Mouse (Mus musculus) kidney, embryonic 15.5 days (tissue): Measurements from ENCODE around the gene Usp39. TPM values are rescaled to one million over a fixed set of nuclear protein-coding genes. Genes with fewer than 3 reads are reported as not detected.
A peak's percentile ranks its signal among the peaks of the same experiment; 100 is the strongest.

Experiments used
- ATAC-seq: fragments of 200-750 bp; cut with Nextera tagmentation; replicated peaks from 2 replicates; pipeline ENCODE4 v1.8.0; 2017; ENCODE audit warnings: moderate TSS enrichment; ENCODE audit not compliant: low FRiP score
- H3K27ac ChIP-seq: fragments of 300-500 bp; sonication (generic); 2 replicates; pipeline ENCODE4 v1.5.1; 2015; ENCODE audit warnings: mild to moderate bottlenecking, inconsistent platforms
- H3K27me3 ChIP-seq: fragments of 300-500 bp; sonication (generic); 2 replicates; pipeline ENCODE4 v1.6.1; 2015; ENCODE audit warnings: inconsistent platforms
- H3K36me3 ChIP-seq: fragments of 300-500 bp; sonication (generic); 2 replicates; pipeline ENCODE4 v1.6.1; 2015; ENCODE audit warnings: inconsistent platforms
- H3K4me1 ChIP-seq: fragments of 300-500 bp; sonication (generic); 2 replicates; pipeline ENCODE4 v1.6.1; 2015; ENCODE audit warnings: inconsistent platforms
- H3K4me2 ChIP-seq: fragments of 300-500 bp; sonication (generic); 2 replicates; pipeline ENCODE4 v1.6.1; 2015; ENCODE audit warnings: moderate library complexity, mild to moderate bottlenecking, inconsistent platforms
- H3K4me3 ChIP-seq: fragments of 300-500 bp; sonication (generic); replicated peaks from 2 replicates; pipeline ENCODE4 v1.5.1; 2015; ENCODE audit warnings: mild to moderate bottlenecking, inconsistent platforms
- H3K9ac ChIP-seq: fragments of 300-500 bp; sonication (generic); 2 replicates; pipeline ENCODE4 v1.6.1; 2015; ENCODE audit warnings: mild to moderate bottlenecking, inconsistent platforms
- H3K9me3 ChIP-seq: fragments of 300-500 bp; sonication (generic); replicated peaks from 2 replicates; pipeline ENCODE4 v1.6.1; 2016; ENCODE audit warnings: inconsistent platforms
- WGBS: fragments of 180-500 bp; shearing (Covaris S2); methylation state at CpG from one replicate; pipeline ENCODE4 v1.1.7; 2015; ENCODE audit warnings: mixed read lengths; 5-methylcytosine and 5-hydroxymethylcytosine counted together
- polyA plus RNA-seq: library from polyadenylated mRNA; unstranded; fragments of >200 nt; fragmentation: Nextera tagmentation; extraction: Ambion mirVana; gene quantifications from 2 replicates; pipeline ENCODE4 v1.2.1, GENCODE M21; 2015

Usp39 gene
- polyA plus RNA-seq: 46.3 and 50.3 TPM in 2 replicates

DNA sequence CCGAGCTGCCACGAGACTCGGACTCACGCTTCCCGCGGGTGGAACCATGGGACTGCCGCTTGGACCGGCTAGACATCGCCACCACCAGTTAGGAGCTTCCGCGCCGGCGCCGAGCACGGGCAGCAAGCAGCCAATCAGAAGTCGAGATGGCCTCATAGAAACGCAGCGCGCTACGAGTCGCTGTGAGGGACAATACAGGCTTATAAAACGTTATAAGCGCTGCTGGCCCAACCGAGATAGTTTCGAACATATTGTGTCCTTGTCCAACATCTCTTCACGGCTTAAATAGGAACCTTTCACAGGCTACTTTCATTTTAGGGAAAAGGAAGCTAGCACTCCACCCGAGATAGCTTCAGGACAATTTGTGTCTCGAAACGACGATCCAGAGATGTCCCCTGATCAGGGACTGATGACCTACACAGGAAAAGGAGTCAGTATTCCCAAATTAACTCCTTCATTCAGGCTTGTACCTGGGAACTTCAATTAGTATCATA lies at the start of gene Usp39:
TSS of gene Usp39 (minus strand) at position 111 of the 494 bp plus-strand sequence.
- H3K36me3 ChIP-seq: peaks cover 19% of the 10 kb centered on the region
- ATAC-seq: peak; percentile 74; the same call in 1 of the 2 replicates
- H3K9ac ChIP-seq: peak within 1 kb of the TSS; percentile 89
- peak within 1 kb of the TSS; percentile 80 for H3K4me2 ChIP-seq
- peak within 1 kb of the TSS; percentile 88 for H3K4me3 ChIP-seq
- peak within 1 kb of the TSS; percentile 63 for H3K27ac ChIP-seq
- under 1% methylated on average over 30 of the region's 30 CpGs for WGBS
- peaks cover 43% of the 10 kb centered on the region for H3K4me1 ChIP-seq
- H3K9me3 ChIP-seq: no peaks in the 10 kb centered on the region
- no peaks in the 10 kb centered on the region for H3K27me3 ChIP-seq

DNA sequence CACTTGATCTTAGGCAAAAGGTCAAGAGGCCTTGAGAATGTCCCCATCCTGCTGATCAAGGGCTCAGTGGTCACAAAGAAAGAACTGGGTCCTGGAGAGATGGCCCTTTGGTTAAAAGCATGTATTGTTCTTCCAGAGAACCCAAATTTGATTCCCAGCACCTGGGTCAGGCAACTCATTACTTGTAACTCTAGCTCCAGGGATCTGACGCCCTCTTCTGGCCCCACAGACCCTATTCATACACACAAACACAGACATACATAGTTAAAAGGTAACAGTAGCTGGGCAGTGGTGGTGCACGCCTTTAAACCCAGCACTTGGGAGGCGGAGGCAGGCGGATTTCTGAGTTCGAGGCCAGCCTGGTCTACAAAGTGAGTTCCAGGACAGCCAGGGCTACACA lies 47.4 kb upstream of the Usp39 start:
- 94% methylated on average over 5 of the region's 5 CpGs for WGBS
- peaks cover 43% of the 10 kb centered on the region for H3K4me1 ChIP-seq
- no peaks in the 10 kb centered on the region for H3K9me3 ChIP-seq
- peak overlapping the region; percentile 96 for H3K27ac ChIP-seq
- no peak overlapping the region for H3K4me3 ChIP-seq
- no peak overlapping the region for H3K4me2 ChIP-seq
- H3K9ac ChIP-seq: no peak overlapping the region
- no peak for ATAC-seq
- H3K36me3 ChIP-seq: peaks cover 6% of the 10 kb centered on the region; the same call in 1 of the 2 replicates
- H3K27me3 ChIP-seq: no peaks in the 10 kb centered on the region

GRCm38 (mm10) chr6:72390795-72391521 lies 46.0 kb upstream of the Usp39 start:
- peak; percentile 87 for ATAC-seq
- peak overlapping the region; percentile 67 for H3K9ac ChIP-seq
- no peaks in the 10 kb centered on the region for H3K27me3 ChIP-seq
- peaks cover 15% of the 10 kb centered on the region for H3K36me3 ChIP-seq
- H3K9me3 ChIP-seq: no peaks in the 10 kb centered on the region
- peak overlapping the region; percentile 51 for H3K4me3 ChIP-seq
- peak overlapping the region; percentile 96 for H3K27ac ChIP-seq
- H3K4me1 ChIP-seq: peaks cover 43% of the 10 kb centered on the region
- 8% methylated on average over 12 of the region's 12 CpGs for WGBS
- peak overlapping the region; percentile 65 for H3K4me2 ChIP-seq

- H3K27ac ChIP-seq: peak within 1 kb of the TSS; percentile 96
- H3K27me3 ChIP-seq: no peaks in the 10 kb centered on the region
- peak; percentile 82 for ATAC-seq
- no peaks in the 10 kb centered on the region for H3K9me3 ChIP-seq
- under 1% methylated on average over 33 of the region's 33 CpGs for WGBS
- H3K36me3 ChIP-seq: peaks cover 23% of the 10 kb centered on the region
- H3K9ac ChIP-seq: peak within 1 kb of the TSS; percentile 67
- peaks cover 43% of the 10 kb centered on the region for H3K4me1 ChIP-seq
- peak within 1 kb of the TSS; percentile 51 for H3K4me3 ChIP-seq
- peak within 1 kb of the TSS; percentile 65 for H3K4me2 ChIP-seq
Observed at GRCm38 (mm10) chr6:72389941-72390771, 45.2 kb upstream of the Usp39 start, which contains the start of gene Vamp8. Vamp8 (minus strand) TSS chr6:72390703.

DNA sequence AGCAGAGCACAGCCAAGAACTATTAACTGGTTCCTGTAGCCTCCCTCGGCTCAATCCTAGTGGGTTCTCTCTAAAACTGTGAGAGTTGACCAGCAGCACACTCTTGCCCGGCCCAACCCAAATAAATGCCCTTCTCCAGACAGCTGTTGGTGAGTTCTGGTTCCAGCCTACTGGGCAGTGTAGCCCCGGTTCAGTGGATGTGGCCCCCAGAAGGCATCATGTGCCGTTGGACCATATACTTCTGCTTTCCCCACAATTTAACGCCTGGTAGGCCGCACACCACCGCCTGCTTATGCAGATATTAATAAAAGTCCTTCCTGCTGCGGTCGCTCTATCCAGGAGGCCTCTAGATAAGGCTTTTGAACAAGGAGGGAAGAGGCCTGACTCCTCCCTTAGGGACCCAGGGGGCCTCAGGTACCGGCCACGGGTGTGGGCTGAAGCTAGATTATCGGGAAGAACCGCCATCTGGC lies 44.5 kb upstream of the Usp39 start:
- Histone ChIP-seq H3K9me3 (no peaks in the 10 kb centered on the region), H3K4me3 (peak overlapping the region; percentile 51), H3K4me1 (peaks cover 43% of the 10 kb centered on the region), H3K4me2 (peak overlapping the region; percentile 65), H3K9ac (peak overlapping the region; percentile 67), H3K36me3 (peaks cover 30% of the 10 kb centered on the region), H3K27ac (peak overlapping the region; percentile 96), H3K27me3 (no peaks in the 10 kb centered on the region)
- WGBS: 16% methylated on average over 13 of the region's 13 CpGs
- peak; percentile 59 for ATAC-seq

- WGBS: 75% methylated on average over 6 of the region's 6 CpGs
Observed at GRCm38 (mm10) chr6:72388791-72389329, 43.9 kb upstream of the Usp39 start.

DNA sequence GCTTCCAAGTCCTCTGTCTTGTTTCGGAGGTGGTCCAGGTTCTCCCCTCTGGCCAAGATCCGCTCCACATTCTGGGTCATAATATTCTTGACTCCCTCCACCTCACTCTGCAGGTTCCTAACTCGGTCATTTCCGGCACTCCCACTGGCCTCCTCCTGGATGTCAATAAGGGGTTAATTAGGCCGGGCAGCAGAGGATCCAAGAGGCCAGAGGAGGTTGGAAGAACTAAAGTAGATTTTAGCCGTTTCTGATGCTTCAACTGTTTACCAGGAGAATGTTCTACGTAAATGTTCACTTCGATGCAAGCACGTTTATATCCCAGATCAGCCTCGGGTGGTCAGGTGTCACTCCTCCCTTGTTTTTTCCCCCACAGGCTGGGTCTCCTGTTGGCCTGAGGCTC lies 43.3 kb upstream of the Usp39 start:
- Histone ChIP-seq H3K27ac (no peak overlapping the region), H3K4me2 (peak overlapping the region; percentile 65; the same call in 1 of the 2 replicates), H3K27me3 (no peaks in the 10 kb centered on the region), H3K9ac (no peak overlapping the region), H3K4me1 (peaks cover 43% of the 10 kb centered on the region), H3K9me3 (no peaks in the 10 kb centered on the region), H3K4me3 (0 out of 2 replicates have a peak overlapping the region, but pooled peaks have one; percentile 3), H3K36me3 (peaks cover 37% of the 10 kb centered on the region)
- no peak for ATAC-seq
- WGBS: 53% methylated on average over 10 of the region's 10 CpGs

More at GRCm38 (mm10) chr6:72388791-72389329, 43.9 kb upstream of the Usp39 start:
- Histone ChIP-seq H3K27ac (peak overlapping the region; percentile 96; the same call in 1 of the 2 replicates), H3K4me3 (peak overlapping the region; percentile 51), H3K4me1 (peaks cover 43% of the 10 kb centered on the region), H3K9ac (peak overlapping the region; percentile 67; the same call in 1 of the 2 replicates), H3K36me3 (peaks cover 36% of the 10 kb centered on the region), H3K27me3 (no peaks in the 10 kb centered on the region), H3K4me2 (peak overlapping the region; percentile 65), H3K9me3 (no peaks in the 10 kb centered on the region)
- ATAC-seq: no peak

- H3K4me2 ChIP-seq: 0 out of 2 replicates have a peak overlapping the region, but pooled peaks have one; percentile 65
- H3K9me3 ChIP-seq: no peaks in the 10 kb centered on the region
- 0 out of 2 replicates have a peak overlapping the region, but pooled peaks have one; percentile 3 for H3K4me3 ChIP-seq
- H3K36me3 ChIP-seq: peaks cover 37% of the 10 kb centered on the region
- H3K27ac ChIP-seq: 0 out of 2 replicates have a peak overlapping the region, but pooled peaks have one; percentile 32
- peaks cover 43% of the 10 kb centered on the region for H3K4me1 ChIP-seq
- 68% methylated on average over 3 of the region's 3 CpGs for WGBS
- H3K9ac ChIP-seq: no peak overlapping the region
- no peak for ATAC-seq
- no peaks in the 10 kb centered on the region for H3K27me3 ChIP-seq
Observed at GRCm38 (mm10) chr6:72387816-72388215, 42.8 kb upstream of the Usp39 start.

DNA sequence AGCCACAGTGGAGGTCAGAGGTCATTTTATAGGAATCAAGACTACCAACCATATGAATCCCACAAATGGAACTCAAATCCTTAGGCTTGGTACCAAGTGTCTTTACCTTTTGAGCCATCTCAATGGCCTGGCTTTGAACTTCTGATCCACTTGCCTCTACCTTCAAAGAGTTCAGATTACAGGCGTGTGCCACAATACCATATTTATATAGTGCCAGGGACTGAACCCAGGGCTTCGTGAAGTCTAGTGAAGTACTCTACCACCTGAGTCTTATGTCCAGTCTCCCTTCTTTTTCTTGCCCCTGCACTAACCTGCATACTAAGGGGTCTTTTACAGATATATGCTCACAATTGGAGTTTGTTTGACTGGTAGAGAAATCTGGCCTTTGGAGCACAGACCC lies 41.6 kb upstream of the Usp39 start:
- 88% methylated on average over 2 of the region's 2 CpGs for WGBS
- Histone ChIP-seq H3K4me1 (peaks cover 39% of the 10 kb centered on the region), H3K4me2 (no peak overlapping the region), H3K9ac (no peak overlapping the region), H3K27ac (no peak overlapping the region), H3K9me3 (no peaks in the 10 kb centered on the region), H3K36me3 (peaks cover 37% of the 10 kb centered on the region), H3K4me3 (no peak overlapping the region), H3K27me3 (no peaks in the 10 kb centered on the region)
- ATAC-seq: no peak

GRCm38 (mm10) chr6:72385258-72385657 lies 40.3 kb upstream of the Usp39 start:
- no peaks in the 10 kb centered on the region for H3K27me3 ChIP-seq
- peaks cover 37% of the 10 kb centered on the region for H3K36me3 ChIP-seq
- H3K27ac ChIP-seq: no peak overlapping the region
- no peak for ATAC-seq
- H3K9me3 ChIP-seq: no peaks in the 10 kb centered on the region
- H3K4me3 ChIP-seq: no peak overlapping the region
- H3K9ac ChIP-seq: no peak overlapping the region
- H3K4me1 ChIP-seq: peaks cover 31% of the 10 kb centered on the region
- no peak overlapping the region for H3K4me2 ChIP-seq
- WGBS: 88% methylated on average over 4 of the region's 4 CpGs

DNA sequence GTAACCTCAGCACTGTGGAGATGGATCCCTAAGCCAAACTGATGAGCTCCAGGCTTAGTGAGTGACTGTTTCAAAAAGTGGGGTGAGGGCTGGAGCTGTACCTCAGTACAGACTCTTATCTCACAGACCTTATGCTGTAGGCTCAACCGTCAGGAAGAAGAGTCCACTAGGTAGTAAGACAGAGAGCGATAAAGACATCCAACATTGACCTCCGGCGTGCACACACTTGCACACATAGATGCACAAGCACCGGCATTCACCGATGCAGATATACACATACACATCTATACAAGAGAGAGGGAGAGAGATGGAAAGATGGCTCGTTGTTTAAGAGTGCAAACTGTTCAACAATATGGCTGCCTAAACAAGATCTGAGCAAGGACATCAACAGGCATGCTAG lies 39.0 kb upstream of the Usp39 start:
- Histone ChIP-seq H3K27ac (no peak overlapping the region), H3K36me3 (peaks cover 37% of the 10 kb centered on the region), H3K4me3 (no peak overlapping the region), H3K9me3 (no peaks in the 10 kb centered on the region), H3K4me1 (peaks cover 25% of the 10 kb centered on the region), H3K9ac (no peak overlapping the region), H3K27me3 (peaks cover 12% of the 10 kb centered on the region), H3K4me2 (no peak overlapping the region)
- ATAC-seq: no peak
- 95% methylated on average over 7 of the region's 7 CpGs for WGBS
